Mouse (Mus musculus): ENCODE measurements around the gene Hpn.

DNA sequence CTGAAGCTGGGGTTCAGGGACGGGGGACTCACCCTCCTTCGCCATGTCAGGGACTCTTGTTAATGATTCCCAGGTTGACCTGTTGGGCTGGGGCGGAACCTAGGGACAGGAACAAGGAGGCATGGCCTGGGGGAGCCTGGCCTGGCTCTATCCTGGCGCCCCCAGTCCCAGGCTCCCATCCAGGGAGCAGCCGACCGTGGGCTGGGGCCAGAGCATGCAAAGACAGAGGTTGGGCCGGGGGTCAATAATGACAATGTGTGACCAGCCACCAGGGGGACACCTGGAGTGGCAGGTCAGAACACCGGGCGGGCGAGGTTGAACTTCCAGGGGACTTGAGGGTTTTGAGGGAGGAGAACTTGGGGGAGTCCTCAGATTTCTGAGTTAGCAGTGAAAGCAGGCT is 444 bp downstream of the Hpn start:
- TF ChIP-seq POLR2A (IDR thresholded peaks at IDR 0.05; ENCODE audit: borderline replicate concordance, extremely low read depth, insufficient read depth, insufficient read length, poor library complexity, severe bottlenecking) (no peak), CTCF (IDR thresholded peaks at IDR 0.05; ENCODE audit: borderline replicate concordance, extremely low read depth, insufficient read depth, insufficient read length) (peak; percentile 6; the same call in 1 of the 2 replicates)

Measured in brain, embryonic 14.5 days (tissue).